Mouse (Mus musculus) regulatory T cell (primary cell): ENCODE results near the gene Gm17174.
"Not testable (repeated sequence)": the region's sequence is repeated elsewhere in the genome, so short reads cannot be mapped to it uniquely, and the experiment has no call there.

Source experiments
- in situ Hi-C: fragments of 300-600 bp; cut with MboI, MseI; formaldehyde crosslinking; loops from one replicate; pipeline ENCODE4 v1.15.1; 2025; ENCODE audit warnings: high pct_unique_total_duplicates

Gm17174 gene

DNA sequence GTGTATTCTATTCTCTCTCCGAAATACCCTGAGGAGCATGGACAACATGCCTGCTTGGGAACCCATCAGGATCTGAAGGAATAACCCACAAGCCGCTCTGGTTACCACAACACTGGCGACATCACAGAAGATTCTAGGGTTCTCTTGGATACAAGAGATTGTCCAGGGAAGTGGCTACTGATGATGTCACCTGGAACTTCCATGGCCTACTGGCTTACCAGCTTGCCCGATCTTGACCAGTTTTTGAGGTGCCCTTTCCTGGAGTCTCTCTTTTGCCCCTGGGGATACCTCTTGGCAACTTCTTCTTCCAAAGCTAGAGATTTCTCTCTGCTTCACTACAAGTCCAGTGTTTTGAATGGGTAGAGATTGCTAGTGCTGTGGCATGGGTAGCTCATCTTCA, at the start of gene Gm17174:
Gene Gm17174, minus strand, starts transcription at position 101 of the 400 bp plus-strand sequence.
- in situ Hi-C loops: not testable (repeated sequence)

- in situ Hi-C loops: not testable (repeated sequence)
Observed at GRCm38 (mm10) chr14:51635566-51635965, 43.6 kb upstream of the Gm17174 start, which contains the start of gene Gm4181. TSS of gene Gm4181 (minus strand) at chr14:51635666.

- in situ Hi-C loops: not testable (repeated sequence)
Observed at GRCm38 (mm10) chr14:51632426-51632825, 40.5 kb upstream of the Gm17174 start.

- in situ Hi-C loops: no loop called here
Observed at GRCm38 (mm10) chr14:51611210-51611609, 19.3 kb upstream of the Gm17174 start, which contains the start of gene Gm17078. TSS of gene Gm17078 (minus strand) at chr14:51611310.

DNA sequence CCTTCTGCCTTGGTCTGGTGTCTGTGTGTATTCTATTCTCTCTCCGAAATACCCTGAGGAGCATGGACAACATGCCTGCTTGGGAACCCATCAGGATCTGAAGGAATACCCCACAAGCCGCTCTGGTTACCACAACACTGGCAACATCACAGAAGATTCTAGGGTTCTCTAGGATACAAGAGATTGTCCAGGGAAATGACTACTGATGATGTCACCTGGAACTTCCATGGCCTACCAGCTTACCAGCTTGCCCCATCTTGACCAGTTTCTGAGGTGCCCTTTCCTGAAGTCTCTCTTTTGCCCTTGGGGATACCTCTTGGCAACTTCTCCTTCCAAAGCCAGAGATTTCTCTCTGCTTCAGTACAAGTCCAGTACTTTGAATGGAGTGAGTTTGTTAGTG, 18.0 kb downstream of the Gm17174 start, which contains the start of gene Gm17175:
Gene Gm17175, minus strand, starts transcription at position 101 of the 400 bp plus-strand sequence.
- in situ Hi-C loops: not testable (repeated sequence)

GRCm38 (mm10) chr14:51552490-51552889, 39.4 kb downstream of the Gm17174 start, which contains the start of gene Gm5622:
TSS of gene Gm5622 (plus strand) at chr14:51552790.
- in situ Hi-C loops: no loop called here
